In genomic region chr13:90515773-90516503, GRCm38 (mm10) we compare ENCODE assay signal across 8 mouse cellular contexts.
DNase-seq lines count a peak whose midpoint lies in the region; ATAC-seq lines count a peak whose summit lies in the region.

No protein-coding gene starts in this region.

- H3K36me3 ChIP-seq in forebrain, embryonic 14.5 days (ENCODE audit: control insufficient read depth, insufficient read depth, low read length) = no peaks in the 10 kb centered on the region
- no peaks in the 10 kb centered on the region for H3K36me3 ChIP-seq in heart, embryonic 15.5 days
- H3K36me3 ChIP-seq in liver, embryonic 15.5 days (replicated peaks) = no peaks in the 10 kb centered on the region

- H3K27ac ChIP-seq in forebrain, embryonic 14.5 days (ENCODE audit: low read depth, low read length) = peak overlapping the region; percentile 27; the same call in 1 of the 2 replicates
- peak overlapping the region; percentile 88 for H3K27ac ChIP-seq in heart, embryonic 15.5 days
- no peak overlapping the region; the same call in 1 of the 2 replicates for H3K27ac ChIP-seq in liver, embryonic 15.5 days (replicated peaks)

- H3K27me3 ChIP-seq in forebrain, embryonic 14.5 days (replicated peaks; ENCODE audit: control insufficient read depth, insufficient read depth, low read length) = no peaks in the 10 kb centered on the region
- no peaks in the 10 kb centered on the region for H3K27me3 ChIP-seq in heart, embryonic 15.5 days
- no peaks in the 10 kb centered on the region for H3K27me3 ChIP-seq in liver, embryonic 15.5 days

- peaks cover 10% of the 10 kb centered on the region; the same call in 1 of the 2 replicates for H3K4me1 ChIP-seq in forebrain, embryonic 14.5 days (ENCODE audit: control insufficient read depth, insufficient read depth, low read length)
- peaks cover 10% of the 10 kb centered on the region for H3K4me1 ChIP-seq in heart, embryonic 15.5 days (replicated peaks)
- H3K4me1 ChIP-seq in liver, embryonic 15.5 days (replicated peaks) = peaks cover 4% of the 10 kb centered on the region; the same call in 1 of the 2 replicates

- peak; percentile 67 for ATAC-seq in forebrain, embryonic 14.5 days
- ATAC-seq in heart, embryonic 15.5 days (replicated peaks; ENCODE audit: insufficient number of reproducible peaks, insufficient read depth, low FRiP score, low read depth) = peak; percentile 98
- ATAC-seq in liver, embryonic 15.5 days (ENCODE audit: insufficient read depth) = peak; percentile 91
- ATAC-seq in inflammation-experienced regulatory T-cells, adult 6 months = no peak

- 57% methylated on average over 3 of the region's 3 CpGs for WGBS in forebrain, embryonic 14.5 days
- WGBS in heart, embryonic 15.5 days = 26% methylated on average over 3 of the region's 3 CpGs
- WGBS in liver, embryonic 15.5 days (ENCODE audit: insufficient replicate concordance) = 37% methylated on average over 3 of the region's 3 CpGs

- peak; percentile 54 for DNase-seq in A20 (ENCODE audit: low read depth, low spot score)
- peak; percentile 92 for DNase-seq in adrenal gland, postnatal 10 days
- DNase-seq in forebrain, embryonic 14.5 days (ENCODE audit: low spot score) = peak; percentile 64
- DNase-seq in kidney, postnatal 36 days = peak; percentile 84 to 86
- peak; percentile 49 for DNase-seq in ovary, postnatal 10 days (ENCODE audit: low spot score)

- H3K9ac ChIP-seq in forebrain, embryonic 14.5 days (ENCODE audit: low read length) = no peak overlapping the region
- H3K9ac ChIP-seq in heart, embryonic 15.5 days = no peak overlapping the region
- no peak overlapping the region for H3K9ac ChIP-seq in liver, embryonic 15.5 days

- no peak overlapping the region for H3K4me2 ChIP-seq in forebrain, embryonic 14.5 days (ENCODE audit: low read length)
- H3K4me2 ChIP-seq in heart, embryonic 15.5 days = 0 out of 2 replicates have a peak overlapping the region, but pooled peaks have one; percentile 25
- no peak overlapping the region for H3K4me2 ChIP-seq in liver, embryonic 15.5 days

- no peak overlapping the region for H3K4me3 ChIP-seq in forebrain, embryonic 14.5 days (ENCODE audit: low read depth, low read length)
- H3K4me3 ChIP-seq in heart, embryonic 15.5 days = no peak overlapping the region
- H3K4me3 ChIP-seq in liver, embryonic 15.5 days (replicated peaks) = no peak overlapping the region

- no peaks in the 10 kb centered on the region for H3K9me3 ChIP-seq in forebrain, embryonic 14.5 days (replicated peaks; ENCODE audit: control insufficient read depth, low read length)
- no peaks in the 10 kb centered on the region for H3K9me3 ChIP-seq in heart, embryonic 15.5 days (replicated peaks)
- no peaks in the 10 kb centered on the region for H3K9me3 ChIP-seq in liver, embryonic 15.5 days (replicated peaks)
